ENCODE assay signal across 27 mouse cellular contexts in genomic region chr17:49649394-49649793, GRCm38 (mm10). TPM values are rescaled to one million over a fixed set of nuclear protein-coding genes. Genes with fewer than 3 reads are reported as not detected.
A peak's percentile ranks its signal among the peaks of the same experiment; 100 is the strongest.
DNase-seq lines count a peak whose midpoint lies in the region; ATAC-seq and TF ChIP-seq lines count a peak whose summit lies in the region.
"Had no signal": no experiment of that assay in that cellular context is flagged by ENCODE, and none has a peak within 500 bp of the region (broad histone marks: within the 10 kb centered on the region; RNA-seq: fewer than 3 reads in every experiment).

No protein-coding gene starts in this region.

- peak; percentile 56; the same call in 1 of the 2 replicates for ATAC-seq in lung, embryonic 15.5 days (ENCODE audit: borderline replicate concordance, extremely low read depth, low FRiP score, low TSS enrichment)
- ATAC-seq in stomach, embryonic 14.5 days (ENCODE audit: insufficient number of reproducible peaks, insufficient read depth, low FRiP score, low read depth): no peak
- no peak for ATAC-seq in stomach, postnatal 0 days (ENCODE audit: low FRiP score, low TSS enrichment)
- ATAC-seq in stomach, embryonic 15.5 days (ENCODE audit: insufficient read depth, low FRiP score, low read depth): no peak
- ATAC-seq: activated CD4-positive, CD25-positive, alpha-beta regulatory T cell, adult 4 months; CD4-positive, CD25-positive, alpha-beta regulatory T cell, adult 4 months; forebrain, embryonic 13.5 days; forebrain, embryonic 16.5 days had no signal

- H3K4me1 ChIP-seq in lung, embryonic 15.5 days: peaks cover 11% of the 10 kb centered on the region
- no peaks in the 10 kb centered on the region for H3K4me1 ChIP-seq in stomach, embryonic 14.5 days (ENCODE audit: control insufficient read depth, insufficient read depth, low read length)
- no peaks in the 10 kb centered on the region for H3K4me1 ChIP-seq in stomach, postnatal 0 days (replicated peaks; ENCODE audit: control insufficient read depth, insufficient read depth)
- no peaks in the 10 kb centered on the region for H3K4me1 ChIP-seq in stomach, embryonic 15.5 days
- H3K4me1 ChIP-seq: heart, embryonic 10.5 days; heart, embryonic 13.5 days had no signal

- DNase-seq in lung, adult 18-20 months: no peak
- DNase-seq in stomach, postnatal 0 days (ENCODE audit: low spot score): no peak
- DNase-seq in left cerebral cortex, adult 18-20 months (ENCODE audit: low spot score in 2 of 2): no peak
- DNase-seq: adrenal gland, postnatal 10 days; adrenal gland, postnatal 36 days; cerebellum, adult 18-20 months; cerebellum, adult 9-10 months; cerebellum, postnatal 14 days; gastrocnemius, postnatal 10 days; gastrocnemius, postnatal 36 days; heart, adult 2 months; heart, postnatal 14 days; heart, postnatal 4 days had no signal

- H3K4me3 ChIP-seq in lung, embryonic 15.5 days: no peak overlapping the region
- H3K4me3 ChIP-seq in stomach, embryonic 14.5 days (ENCODE audit: low read depth, low read length): no peak overlapping the region
- no peak overlapping the region for H3K4me3 ChIP-seq in stomach, postnatal 0 days (ENCODE audit: low read depth, low read length)
- no peak overlapping the region for H3K4me3 ChIP-seq in stomach, embryonic 15.5 days (replicated peaks)
- H3K4me3 ChIP-seq: forebrain, embryonic 10.5 days; forebrain, embryonic 13.5 days; heart, adult 2 months; heart, embryonic 10.5 days; heart, embryonic 13.5 days had no signal

- no peak overlapping the region for H3K4me2 ChIP-seq in lung, embryonic 15.5 days
- no peak overlapping the region for H3K4me2 ChIP-seq in stomach, embryonic 14.5 days (replicated peaks; ENCODE audit: low read depth, low read length)
- no peak overlapping the region for H3K4me2 ChIP-seq in stomach, postnatal 0 days (replicated peaks; ENCODE audit: low read depth)
- H3K4me2 ChIP-seq in stomach, embryonic 15.5 days: no peak overlapping the region
- H3K4me2 ChIP-seq: forebrain, embryonic 13.5 days; heart, embryonic 13.5 days; hindbrain, embryonic 14.5 days had no signal

- H3K36me3 ChIP-seq in lung, embryonic 15.5 days: no peaks in the 10 kb centered on the region
- no peaks in the 10 kb centered on the region for H3K36me3 ChIP-seq in stomach, embryonic 14.5 days (ENCODE audit: control insufficient read depth, insufficient read depth, low read length)
- no peaks in the 10 kb centered on the region for H3K36me3 ChIP-seq in stomach, postnatal 0 days (ENCODE audit: control insufficient read depth, insufficient read depth, low read length)
- no peaks in the 10 kb centered on the region for H3K36me3 ChIP-seq in stomach, embryonic 15.5 days
- H3K36me3 ChIP-seq: forebrain, embryonic 10.5 days; heart, embryonic 10.5 days; heart, embryonic 13.5 days had no signal

- H3K9ac ChIP-seq in lung, embryonic 15.5 days: no peak overlapping the region
- H3K9ac ChIP-seq in stomach, embryonic 14.5 days (replicated peaks; ENCODE audit: low read depth, low read length): no peak overlapping the region
- no peak overlapping the region for H3K9ac ChIP-seq in stomach, postnatal 0 days (ENCODE audit: low read length)
- no peak overlapping the region for H3K9ac ChIP-seq in stomach, embryonic 15.5 days
- H3K9ac ChIP-seq: forebrain, embryonic 13.5 days; heart, embryonic 13.5 days; hindbrain, embryonic 14.5 days had no signal

- no peak for TF ChIP-seq EP300 in stomach, postnatal 0 days (optimal IDR thresholded peaks at IDR 0.05)

- TF ChIP-seq CTCF in stomach, postnatal 0 days (IDR thresholded peaks at IDR 0.05; ENCODE audit: low read depth): no peak

- 40% methylated on average over 7 of the region's 7 CpGs for WGBS in lung, embryonic 15.5 days
- 61% methylated on average over 7 of the region's 7 CpGs for WGBS in stomach, embryonic 14.5 days
- WGBS in stomach, postnatal 0 days: 54% methylated on average over 7 of the region's 7 CpGs
- WGBS in stomach, embryonic 15.5 days: 53% methylated on average over 7 of the region's 7 CpGs

- no peaks in the 10 kb centered on the region for H3K27me3 ChIP-seq in lung, embryonic 15.5 days
- H3K27me3 ChIP-seq in stomach, embryonic 14.5 days (ENCODE audit: control insufficient read depth, insufficient read depth, low read length): no peaks in the 10 kb centered on the region
- H3K27me3 ChIP-seq in stomach, postnatal 0 days (ENCODE audit: control insufficient read depth, insufficient read depth, low read length): no peaks in the 10 kb centered on the region
- H3K27me3 ChIP-seq in stomach, embryonic 15.5 days (replicated peaks): no peaks in the 10 kb centered on the region
- H3K27me3 ChIP-seq: forebrain, embryonic 13.5 days; heart, embryonic 13.5 days had no signal

- H3K9me3 ChIP-seq in lung, embryonic 15.5 days: no peaks in the 10 kb centered on the region; the same call in 1 of the 2 replicates
- H3K9me3 ChIP-seq in stomach, embryonic 14.5 days (ENCODE audit: control insufficient read depth, low read depth, low read length): no peaks in the 10 kb centered on the region
- no peaks in the 10 kb centered on the region for H3K9me3 ChIP-seq in stomach, postnatal 0 days (ENCODE audit: control insufficient read depth, low read length)
- no peaks in the 10 kb centered on the region for H3K9me3 ChIP-seq in stomach, embryonic 15.5 days
- H3K9me3 ChIP-seq: heart, embryonic 10.5 days had no signal

- peak overlapping the region; percentile 64 for H3K27ac ChIP-seq in lung, embryonic 15.5 days
- H3K27ac ChIP-seq in stomach, embryonic 14.5 days (ENCODE audit: low read length): peak overlapping the region; percentile 21; the same call in 1 of the 2 replicates
- H3K27ac ChIP-seq in stomach, postnatal 0 days (replicated peaks): no peak overlapping the region
- H3K27ac ChIP-seq in stomach, embryonic 15.5 days: 0 out of 2 replicates have a peak overlapping the region, but pooled peaks have one; percentile 16
- H3K27ac ChIP-seq: forebrain, embryonic 10.5 days; forebrain, embryonic 13.5 days; heart, adult 2 months; heart, embryonic 10.5 days; heart, embryonic 13.5 days; hindbrain, embryonic 14.5 days had no signal

RNA-seq across cellular contexts. Expression of gene Kif6, which starts 34.5 kb away (rescaled TPM):
- 3.6 and 4.7 TPM in 2 replicates for polyA plus RNA-seq in lung, embryonic 15.5 days (2015; fragmentation: Nextera tagmentation; extraction: Ambion mirVana)
- polyA plus RNA-seq in stomach, embryonic 14.5 days (2014; fragmentation: Nextera tagmentation; extraction: Ambion mirVana): 2.1 and 2.7 TPM in 2 replicates
- polyA plus RNA-seq in stomach, postnatal 0 days (2015; fragmentation: Nextera tagmentation; extraction: Ambion mirVana): 0.42 and 0.85 TPM in 2 replicates
- 1.5 and 1.9 TPM in 2 replicates for polyA plus RNA-seq in stomach, embryonic 15.5 days (2015; fragmentation: Nextera tagmentation; extraction: Ambion mirVana)
- 1 to 10 TPM; 2.3 to 4.1 TPM for total RNA-seq in left cerebral cortex, adult 18-20 months (2021)
- total RNA-seq: gastrocnemius, adult 18-20 months; gastrocnemius, postnatal 10 days; gastrocnemius, postnatal 36 days; granulocyte monocyte progenitor cell, adult 5-6 weeks; MEL had no signal
- polyA plus RNA-seq: activated CD4-positive, CD25-positive, alpha-beta regulatory T cell, adult 4 months; CD4-positive, CD25-positive, alpha-beta regulatory T cell, adult 4 months had no signal
